Mouse (Mus musculus) myocyte (in vitro differentiated cells): ENCODE measurements around the gene Nr2c2.

Source experiments
- E2F4 ChIP-seq: IDR thresholded peaks from one replicate; pipeline ENCODE4 v1.6.1; 2011; ENCODE audit warnings: mild to moderate bottlenecking, control low read depth, moderate library complexity; ENCODE audit not compliant: insufficient read depth
- MAX ChIP-seq: IDR thresholded peaks from one replicate; pipeline ENCODE4 v1.6.1; 2011; ENCODE audit warnings: low read depth, mild to moderate bottlenecking, control low read depth
- POLR2A ChIP-seq: IDR thresholded peaks from one replicate; pipeline ENCODE4 v1.6.1; 2011; ENCODE audit warnings: low read depth, mild to moderate bottlenecking, control low read depth, moderate library complexity; ENCODE audit not compliant: insufficient read length
- TCF12 ChIP-seq: IDR thresholded peaks from one replicate; pipeline ENCODE4 v1.6.1; 2011; ENCODE audit warnings: mild to moderate bottlenecking, control low read depth; ENCODE audit not compliant: poor library complexity, insufficient read depth, severe bottlenecking
- USF1 ChIP-seq: IDR thresholded peaks from one replicate; pipeline ENCODE4 v1.6.1; 2011; ENCODE audit warnings: low read depth, mild to moderate bottlenecking, control low read depth, moderate library complexity

DNA sequence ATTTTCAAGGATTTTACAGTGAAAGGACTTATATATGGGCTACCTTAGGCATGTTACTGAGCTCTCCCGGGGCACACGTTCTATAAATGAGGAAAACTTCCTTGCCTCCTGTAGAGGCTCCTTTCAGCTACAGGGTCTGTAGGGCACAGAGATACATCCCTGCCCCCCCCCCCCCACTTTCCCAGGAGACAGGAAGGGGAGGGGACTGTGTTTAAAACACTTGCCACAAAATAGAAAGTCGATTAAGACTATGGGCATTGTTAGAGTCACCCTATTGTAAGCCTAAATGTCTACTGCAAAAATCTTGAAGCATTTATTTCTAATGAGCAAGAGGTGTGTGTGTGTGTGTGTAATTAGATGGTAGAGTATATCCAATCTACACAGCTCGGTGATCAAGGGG, 693 bp upstream of the Nr2c2 start:
- TF ChIP-seq POLR2A: no peak
- TF ChIP-seq E2F4: no peak
- TF ChIP-seq USF1: no peak
- no peak for TF ChIP-seq MAX
- no peak for TF ChIP-seq TCF12
